Mouse (Mus musculus) spleen, postnatal 36 days (tissue): ENCODE measurements around the gene Cacna1d.

ENCODE experiments used
- DNase-seq, 2 experiments: peaks; one replicate each; pipeline ENCODE4 v3.0.0; 2022; ENCODE audit warnings: low spot score in 2 of 2, mixed read lengths in 1 of 2

The Cacna1d gene

GRCm38 (mm10) chr14:30079729-30080128, 411.5 kb downstream of the Cacna1d start:
- no peak for DNase-seq

- DNase-seq = no peak
Observed at GRCm38 (mm10) chr14:30078115-30078808, 413.0 kb downstream of the Cacna1d start.

- no peak for DNase-seq
Observed at GRCm38 (mm10) chr14:30075268-30075887, 415.9 kb downstream of the Cacna1d start.

GRCm38 (mm10) chr14:30068566-30068965, 422.7 kb downstream of the Cacna1d start:
- DNase-seq = no peak

- DNase-seq = no peak
Observed at GRCm38 (mm10) chr14:30066752-30067151, 424.5 kb downstream of the Cacna1d start.

- DNase-seq = no peak
Observed at GRCm38 (mm10) chr14:30064864-30065263, 426.4 kb downstream of the Cacna1d start.

- no peak for DNase-seq
Observed at GRCm38 (mm10) chr14:30056031-30056766, 435.1 kb downstream of the Cacna1d start.

GRCm38 (mm10) chr14:30054922-30055321, 436.3 kb downstream of the Cacna1d start:
- no peak for DNase-seq

- no peak for DNase-seq
Observed at GRCm38 (mm10) chr14:30050280-30050679, 441.0 kb downstream of the Cacna1d start.

- no peak for DNase-seq
Observed at GRCm38 (mm10) chr14:30048049-30048448, 443.2 kb downstream of the Cacna1d start.

- no peak for DNase-seq
Observed at GRCm38 (mm10) chr14:30046976-30047375, 444.3 kb downstream of the Cacna1d start.

GRCm38 (mm10) chr14:30045704-30046220, 445.5 kb downstream of the Cacna1d start:
- no peak for DNase-seq

- DNase-seq = no peak
Observed at GRCm38 (mm10) chr14:30045239-30045638, 446.0 kb downstream of the Cacna1d start.

- DNase-seq = no peak
Observed at GRCm38 (mm10) chr14:30043356-30043940, 447.8 kb downstream of the Cacna1d start.

GRCm38 (mm10) chr14:30041836-30042235, 449.4 kb downstream of the Cacna1d start:
- no peak for DNase-seq

- DNase-seq = no peak
Observed at GRCm38 (mm10) chr14:30039413-30039812, 451.8 kb downstream of the Cacna1d start.

- no peak for DNase-seq
Observed at GRCm38 (mm10) chr14:30038431-30038830, 452.8 kb downstream of the Cacna1d start.

GRCm38 (mm10) chr14:30033405-30033804, 457.9 kb downstream of the Cacna1d start:
- no peak for DNase-seq

GRCm38 (mm10) chr14:30027378-30027777, 463.9 kb downstream of the Cacna1d start:
- DNase-seq = no peak

- no peak for DNase-seq
Observed at GRCm38 (mm10) chr14:30024387-30024786, 466.9 kb downstream of the Cacna1d start.

GRCm38 (mm10) chr14:30022471-30022870, 468.8 kb downstream of the Cacna1d start:
- peak in 1 of 2 experiments; percentile 12 for DNase-seq
